Mouse (Mus musculus) bone marrow, adult 2 months (tissue): ENCODE measurements around the gene Cpt1a.

Source experiments
- CTCF ChIP-seq: fragments of 200-500 bp; IDR thresholded peaks from 2 replicates; pipeline ENCODE4 v1.5.1; 2011; ENCODE audit warnings: low read length, control low read depth; ENCODE audit not compliant: control insufficient read depth, insufficient read depth
- POLR2A ChIP-seq: fragments of 200-500 bp; IDR thresholded peaks from 2 replicates; pipeline ENCODE4 v1.6.1; 2011; ENCODE audit warnings: low read depth, mild to moderate bottlenecking, control low read depth, low read length, borderline replicate concordance; ENCODE audit not compliant: control insufficient read depth

DNA sequence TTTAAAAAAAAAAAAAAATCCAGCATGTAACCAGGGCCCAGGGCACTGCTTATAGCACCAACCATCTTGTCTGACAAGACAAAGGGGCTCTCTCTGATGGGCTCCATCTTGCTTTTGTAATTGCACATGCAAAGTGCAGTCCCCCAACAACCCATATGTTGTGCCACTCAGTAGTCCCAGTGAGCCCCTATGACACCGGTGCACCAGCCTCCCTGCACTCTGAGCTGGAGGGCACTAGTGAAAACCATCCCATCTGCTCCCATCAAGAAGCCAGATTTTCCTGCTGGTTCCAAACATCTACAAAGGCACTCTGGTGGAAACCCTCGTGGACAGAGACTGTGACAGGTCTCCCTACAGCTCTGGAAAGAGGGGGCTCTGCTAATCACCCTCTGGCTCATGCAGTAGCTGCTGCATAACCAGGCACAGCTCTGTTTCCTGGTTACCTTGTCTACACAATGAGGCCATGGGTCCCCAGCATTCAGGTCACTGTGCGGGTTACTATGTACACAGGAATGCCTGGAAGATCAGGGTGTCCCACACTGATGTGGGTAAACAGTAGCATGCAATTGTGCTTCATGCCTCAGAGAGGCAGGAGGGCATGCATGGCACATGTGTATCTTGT, 46.3 kb upstream of the Cpt1a start:
- TF ChIP-seq CTCF = no peak
- TF ChIP-seq POLR2A = no peak
